Mouse (Mus musculus): Measurements from ENCODE around the gene Ms4a4b.
"Not testable (repeated sequence)": the region's sequence is repeated elsewhere in the genome, so short reads cannot be mapped to it uniquely, and the experiment has no call there.

The Ms4a4b gene

DNA sequence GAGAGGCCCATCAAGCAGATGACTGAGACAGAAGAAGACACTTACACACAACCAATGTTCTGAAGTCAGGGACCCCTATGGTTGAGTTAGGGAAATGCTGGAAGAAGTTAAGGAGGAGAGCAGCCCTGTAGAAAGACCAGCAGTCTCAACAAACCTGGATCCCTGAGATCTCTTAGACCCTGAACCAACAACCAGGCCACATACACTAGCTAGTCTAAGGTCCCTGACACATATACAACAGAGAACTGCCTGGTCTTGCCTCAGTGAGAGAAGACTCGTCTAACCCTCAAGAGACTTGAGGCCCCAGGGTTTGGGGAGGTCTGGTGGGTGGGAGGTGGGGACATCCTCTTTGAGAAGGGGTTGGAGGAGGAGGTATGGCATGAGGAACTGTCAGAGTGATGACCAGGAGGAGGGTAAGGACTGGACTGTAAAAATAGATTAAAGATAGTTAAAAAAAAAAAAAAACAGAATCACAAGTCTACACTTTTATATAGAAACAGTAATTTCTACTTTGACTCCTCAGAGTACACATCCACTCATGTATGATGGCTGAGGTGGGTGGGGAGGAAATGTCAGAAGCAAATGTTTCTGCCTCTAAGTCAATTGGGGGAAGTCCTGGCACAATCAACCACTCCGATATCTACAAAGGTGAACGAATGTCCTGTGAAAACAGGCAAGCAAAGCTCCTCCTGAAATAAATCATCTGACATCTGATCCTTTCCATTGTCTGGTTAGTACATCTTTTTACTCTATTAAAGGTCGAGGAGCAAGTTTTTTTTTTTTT lies 48.2 kb downstream of the Ms4a4b start:
- DNase-seq = no peak

DNA sequence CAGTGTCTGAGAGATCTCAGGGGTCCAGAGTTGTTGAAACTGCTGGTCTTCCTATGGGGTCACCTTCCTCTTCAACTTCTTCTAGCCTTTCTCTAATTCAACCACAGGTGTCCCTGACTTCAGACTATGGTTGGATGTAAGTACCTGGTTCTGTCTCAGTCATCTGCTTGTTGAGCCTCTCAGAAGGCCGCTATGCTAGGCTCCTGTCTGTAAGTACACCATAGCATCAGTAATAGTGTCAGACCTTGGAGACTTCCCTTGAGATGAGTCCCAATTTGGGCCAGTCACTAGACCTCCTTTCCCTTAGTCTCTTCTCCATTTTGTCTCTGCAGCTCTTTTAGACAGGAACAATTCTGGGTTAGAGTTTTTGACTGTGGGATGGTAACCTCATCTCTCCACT lies 49.3 kb downstream of the Ms4a4b start:
- no peak for DNase-seq

DNA sequence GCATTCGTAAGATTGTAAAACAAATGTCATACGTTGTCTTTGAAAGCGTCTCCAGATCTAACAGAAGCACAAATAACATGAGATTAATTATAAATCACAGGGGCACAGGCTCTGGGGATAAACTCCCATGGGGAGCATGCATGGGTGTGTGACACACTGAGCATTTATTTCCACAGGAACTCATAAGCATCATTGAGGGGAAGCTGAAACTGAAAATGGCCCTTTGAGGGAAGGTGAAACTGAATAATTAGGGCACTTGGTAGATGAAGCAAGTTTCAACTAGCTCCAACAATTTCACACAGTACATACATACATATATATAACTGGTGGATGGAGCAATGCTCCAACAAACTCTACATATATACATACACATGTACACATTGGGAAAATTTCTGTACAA lies 51.2 kb downstream of the Ms4a4b start:
- no peak for DNase-seq

DNA sequence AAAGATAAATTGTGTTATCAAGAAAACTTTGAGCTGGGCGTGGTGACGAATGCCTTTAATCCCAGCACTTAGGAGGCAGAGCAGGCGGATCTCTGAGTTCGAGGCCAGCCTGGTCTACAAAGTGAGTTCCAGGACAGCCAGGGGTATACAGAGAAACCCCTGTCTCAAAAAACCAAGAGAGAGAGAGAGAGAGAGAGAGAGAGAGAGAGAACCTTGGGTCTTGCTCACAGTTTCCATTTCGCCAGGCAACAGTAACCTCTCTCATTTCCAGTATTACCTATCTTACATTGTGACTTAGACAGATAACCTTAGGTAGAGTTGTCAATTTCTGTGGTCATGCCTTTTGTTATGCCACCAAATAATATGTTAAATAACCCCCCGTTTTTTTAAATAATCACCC lies 53.0 kb downstream of the Ms4a4b start:
- DNase-seq = no peak

DNA sequence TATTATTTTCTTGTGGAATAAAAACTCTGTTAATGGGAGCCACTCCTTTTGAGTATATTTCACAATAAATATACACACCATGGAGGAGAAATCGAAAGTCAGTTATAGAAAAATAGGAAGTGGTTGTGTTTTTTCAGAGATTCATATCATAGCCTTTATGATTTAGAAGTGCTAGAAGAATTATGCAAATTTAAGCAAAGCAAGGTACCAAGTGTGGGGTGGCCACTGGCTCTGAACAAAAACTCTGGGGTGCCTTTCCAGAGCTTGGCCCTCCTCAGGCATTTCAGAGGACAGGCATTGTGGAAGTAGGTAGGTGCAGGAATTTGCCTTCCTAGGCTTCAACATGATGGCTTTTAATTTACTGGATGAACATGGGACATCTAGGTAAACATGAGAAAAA lies 53.9 kb downstream of the Ms4a4b start:
- not testable (repeated sequence) for DNase-seq

DNA sequence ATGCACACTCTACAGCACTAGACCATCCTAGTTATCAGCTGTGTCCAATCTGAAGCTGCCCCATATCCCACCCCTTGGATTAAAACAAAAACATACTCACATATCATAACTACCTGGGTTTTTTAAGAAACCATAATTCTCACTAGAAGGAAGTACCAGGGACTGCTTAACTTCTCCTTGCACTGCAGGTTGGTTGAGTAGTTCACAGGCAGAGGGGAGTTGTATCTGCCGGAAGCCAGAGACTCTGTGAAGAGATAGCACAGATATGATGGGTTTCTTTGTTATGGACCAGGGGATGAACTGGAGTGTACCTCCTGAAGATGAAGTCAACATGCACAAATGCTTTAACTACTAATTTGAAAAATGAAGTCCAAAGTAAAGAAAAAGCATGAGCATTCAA lies 57.4 kb downstream of the Ms4a4b start:
- DNase-seq = no peak

DNA sequence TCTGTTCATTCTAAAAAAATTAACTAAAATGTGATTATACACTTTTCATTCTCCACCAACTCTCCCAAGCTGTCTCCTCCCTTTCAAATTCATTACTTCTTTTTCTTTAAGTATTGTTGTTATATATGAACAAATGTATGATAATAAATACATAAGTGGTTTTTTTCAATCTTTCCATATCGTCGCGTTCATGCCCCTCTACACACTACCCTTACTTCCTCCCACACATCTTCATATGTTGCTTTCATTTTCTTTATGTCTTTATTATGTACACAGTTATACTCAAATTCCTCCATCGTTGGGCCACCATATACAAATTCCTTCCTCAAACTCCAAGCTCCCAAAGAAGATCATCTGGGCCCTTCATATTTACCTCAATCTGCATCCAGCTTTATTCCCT lies 58.0 kb downstream of the Ms4a4b start:
- no peak for DNase-seq

DNA sequence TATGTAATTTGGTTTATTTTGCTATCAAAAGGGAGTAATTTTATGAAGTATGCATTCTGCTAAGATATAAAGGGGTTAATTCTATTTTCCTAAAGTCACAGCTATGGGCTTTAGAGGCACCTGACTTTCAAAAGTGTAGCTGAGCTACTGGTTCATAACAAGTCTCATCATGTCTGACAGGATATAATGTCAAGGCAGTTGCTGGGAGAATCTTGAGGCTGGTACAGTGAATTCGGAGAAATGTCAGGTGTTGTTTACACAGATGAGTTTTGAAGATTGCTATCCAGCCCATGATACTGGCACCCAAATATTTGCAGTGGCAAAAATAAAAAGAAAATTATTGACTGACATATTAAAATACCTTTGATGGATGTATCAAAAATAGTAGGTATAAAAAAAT lies 61.5 kb downstream of the Ms4a4b start:
- no peak for DNase-seq

DNA sequence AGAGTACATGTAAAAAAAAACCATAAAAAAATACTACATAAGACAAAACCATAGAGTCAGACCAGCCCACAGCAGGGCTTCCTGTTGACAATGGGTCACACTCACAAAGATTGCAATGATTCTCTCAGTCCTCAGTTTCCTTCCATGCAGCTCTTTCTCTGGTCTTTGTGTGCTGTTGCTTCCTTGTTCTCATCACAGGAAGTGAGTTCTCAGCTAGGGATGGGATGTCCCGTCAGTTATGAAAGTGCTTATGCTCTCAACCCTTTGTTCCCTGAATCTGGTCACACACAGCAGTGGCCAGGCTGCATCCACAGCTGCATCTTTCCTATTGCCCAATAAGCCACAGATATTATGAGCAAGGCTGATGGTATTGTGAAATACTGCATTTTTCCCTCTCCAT lies 70.1 kb downstream of the Ms4a4b start:
- no peak for DNase-seq

DNA sequence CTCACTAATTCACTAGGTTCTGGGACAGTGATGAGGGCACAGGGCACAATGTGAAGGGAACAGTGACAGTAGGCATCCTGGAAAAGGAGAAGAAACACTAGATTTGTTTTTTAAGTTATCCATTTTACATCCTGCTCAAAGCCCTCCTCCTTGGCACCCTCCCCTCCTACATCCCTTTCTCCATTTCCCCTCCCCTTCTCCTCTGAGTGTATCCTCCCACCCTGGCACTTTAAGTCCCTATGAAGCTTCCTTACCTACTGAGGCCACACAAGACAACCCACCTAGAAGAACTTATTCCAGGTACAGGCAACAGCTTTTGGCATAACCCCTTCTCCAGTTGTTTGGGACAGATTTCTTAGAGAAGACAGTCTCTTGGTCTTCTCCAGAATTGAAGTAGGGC lies 72.9 kb downstream of the Ms4a4b start, which contains the start of gene Ms4a6b:
Gene Ms4a6b, plus strand, starts transcription at position 267 of the 400 bp plus-strand sequence.
- no peak for DNase-seq

Measured in right cerebral cortex, postnatal 25 days (tissue).